Mouse (Mus musculus): Measurements from ENCODE around the gene Sccpdh.

DNA sequence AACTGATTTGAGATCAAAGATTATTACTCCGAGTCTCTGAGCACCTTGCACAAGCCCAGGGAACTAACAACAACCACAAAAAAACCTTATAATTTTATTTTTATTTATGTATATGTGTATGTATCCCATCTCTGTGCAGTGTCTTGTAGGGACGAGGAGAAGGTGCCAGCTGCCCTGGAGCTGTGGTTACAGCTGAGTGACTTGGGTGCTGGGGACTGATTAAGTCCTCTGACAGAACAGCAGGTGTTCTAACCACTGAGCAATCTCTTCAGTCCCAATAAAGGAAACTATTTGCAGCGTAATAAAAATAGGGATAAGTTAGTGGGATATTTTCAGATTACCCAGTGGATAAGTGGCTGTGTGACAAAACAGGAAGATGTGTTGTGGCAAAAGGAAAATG lies 6.3 kb downstream of the Sccpdh start:
- no peak for TF ChIP-seq GATA1 (IDR thresholded peaks at IDR 0.05; ENCODE audit: borderline replicate concordance, low read length)
- no peak for TF ChIP-seq FLI1 (IDR thresholded peaks at IDR 0.05; ENCODE audit: low read length)
